In genomic region chr16:97817414-97817813, GRCm38 (mm10) we compare ENCODE assay signal across 26 mouse cellular contexts. TPM values are rescaled to one million over a fixed set of nuclear protein-coding genes. Genes with fewer than 3 reads are reported as not detected.
DNase-seq lines count a peak whose midpoint lies in the region; ATAC-seq and TF ChIP-seq lines count a peak whose summit lies in the region.
"Had no signal": no experiment of that assay in that cellular context is flagged by ENCODE, and none has a peak within 500 bp of the region (broad histone marks: within the 10 kb centered on the region; RNA-seq: fewer than 3 reads in every experiment).

No protein-coding gene starts in this region.

- peak overlapping the region; percentile 47; the same call in 1 of the 2 replicates for H3K27ac ChIP-seq in intestine, postnatal 0 days (ENCODE audit: low read depth, low read length)
- no peak overlapping the region for H3K27ac ChIP-seq in intestine, embryonic 15.5 days
- no peak overlapping the region for H3K27ac ChIP-seq in CH12.LX (ENCODE audit: insufficient read depth, low read depth)
- H3K27ac ChIP-seq: embryonic facial prominence, embryonic 13.5 days; embryonic facial prominence, embryonic 15.5 days; forebrain, embryonic 10.5 days; forebrain, embryonic 12.5 days had no signal

- peak; percentile 11 for DNase-seq in CH12.LX (ENCODE audit: extremely low read depth)
- DNase-seq in large intestine, adult 2 months (ENCODE audit: low read depth, low spot score): peak; percentile 62
- no peak for DNase-seq in lung, postnatal 4 days
- DNase-seq: adrenal gland, adult 8-10 months; adrenal gland, postnatal 14 days; adrenal gland, postnatal 36 days; B cell, adult 2 months; cerebellum, adult 11-12 months; cerebellum, adult 2 months; cerebellum, adult 9-10 months; cerebellum, postnatal 10 days; cerebellum, postnatal 36 days; embryo, embryonic 11 days had no signal

- H3K9ac ChIP-seq in intestine, postnatal 0 days (ENCODE audit: low read depth, low read length): no peak overlapping the region
- H3K9ac ChIP-seq in intestine, embryonic 15.5 days: no peak overlapping the region
- no peak overlapping the region for H3K9ac ChIP-seq in CH12.LX (ENCODE audit: insufficient read depth, low read depth)
- H3K9ac ChIP-seq: embryonic facial prominence, embryonic 13.5 days; embryonic facial prominence, embryonic 15.5 days; forebrain, embryonic 12.5 days had no signal

- no peak for TF ChIP-seq CTCF in intestine, postnatal 0 days (IDR thresholded peaks at IDR 0.05; ENCODE audit: low read depth)
- TF ChIP-seq CTCF in CH12.LX (conservative IDR thresholded peaks at IDR 0.05 in 1 of 2, IDR thresholded peaks at IDR 0.05 in 1 of 2; ENCODE audit: low read depth in 2 of 2, low read length in 2 of 2): no peak

- dilution Hi-C loops in CH12.LX (cut with MboI; ENCODE audit: extremely low pct_ligation_motif_present, extremely low pct_unique_long_range_greater_than_20kb, low sequenced_read_pairs): no loop called here

- no peaks in the 10 kb centered on the region for H3K79me2 ChIP-seq in CH12.LX (replicated peaks; ENCODE audit: control insufficient read depth, extremely low read depth, insufficient read depth, poor library complexity, severe bottlenecking)

- TF ChIP-seq EP300 in CH12.LX (IDR thresholded peaks at IDR 0.05; ENCODE audit: low read length): no peak

- H3K4me2 ChIP-seq in intestine, postnatal 0 days (replicated peaks; ENCODE audit: low read depth): no peak overlapping the region
- no peak overlapping the region for H3K4me2 ChIP-seq in intestine, embryonic 15.5 days (replicated peaks)
- H3K4me2 ChIP-seq in CH12.LX (ENCODE audit: insufficient read depth, low read depth, poor library complexity, severe bottlenecking): no peak overlapping the region
- H3K4me2 ChIP-seq: embryonic facial prominence, embryonic 13.5 days; embryonic facial prominence, embryonic 15.5 days; forebrain, embryonic 12.5 days had no signal

- TF ChIP-seq RAD21 in CH12.LX (IDR thresholded peaks at IDR 0.05; ENCODE audit: low read depth, low read length): no peak

- ATAC-seq in intestine, postnatal 0 days: no peak
- no peak for ATAC-seq in intestine, embryonic 15.5 days
- ATAC-seq: activated CD4-positive, CD25-positive, alpha-beta regulatory T cell, adult 4 months; CD4-positive, CD25-positive, alpha-beta regulatory T cell, adult 4 months; forebrain, embryonic 14.5 days; forebrain, embryonic 16.5 days had no signal

- no peaks in the 10 kb centered on the region for H3K4me1 ChIP-seq in intestine, postnatal 0 days (replicated peaks; ENCODE audit: control insufficient read depth, insufficient read depth, low read length)
- no peaks in the 10 kb centered on the region for H3K4me1 ChIP-seq in intestine, embryonic 15.5 days (replicated peaks)
- H3K4me1 ChIP-seq in CH12.LX (ENCODE audit: control insufficient read depth in 1 of 2, insufficient read depth in 2 of 2): peaks cover 6 to 40% of the 10 kb centered on the region in 2 experiments
- H3K4me1 ChIP-seq: embryonic facial prominence, embryonic 13.5 days; embryonic facial prominence, embryonic 15.5 days; forebrain, embryonic 10.5 days; forebrain, embryonic 12.5 days had no signal

- no peaks in the 10 kb centered on the region for H3K27me3 ChIP-seq in intestine, postnatal 0 days (replicated peaks; ENCODE audit: control insufficient read depth, insufficient read depth, low read length)
- no peaks in the 10 kb centered on the region for H3K27me3 ChIP-seq in intestine, embryonic 15.5 days (replicated peaks)
- H3K27me3 ChIP-seq in CH12.LX (replicated peaks): no peaks in the 10 kb centered on the region
- H3K27me3 ChIP-seq: embryonic facial prominence, embryonic 13.5 days; embryonic facial prominence, embryonic 15.5 days; forebrain, embryonic 12.5 days had no signal

- 68% methylated on average over 1 of the region's 1 CpGs for WGBS in intestine, postnatal 0 days
- 83% methylated on average over 1 of the region's 1 CpGs for WGBS in intestine, embryonic 15.5 days
- 27% methylated on average over 1 of the region's 1 CpGs for WGBS in large intestine, adult 2 months

- in situ Hi-C loops in CH12.LX (cut with MboI; ENCODE audit: low pct_ligation_motif_present, low pct_unique_long_range_greater_than_20kb, low sequenced_read_pairs): no loop called here

- no peaks in the 10 kb centered on the region for H3K9me3 ChIP-seq in intestine, postnatal 0 days (ENCODE audit: control insufficient read depth)
- no peaks in the 10 kb centered on the region for H3K9me3 ChIP-seq in intestine, embryonic 15.5 days
- H3K9me3 ChIP-seq in CH12.LX (replicated peaks; ENCODE audit: low read length): no peaks in the 10 kb centered on the region
- H3K9me3 ChIP-seq: embryonic facial prominence, embryonic 13.5 days; embryonic facial prominence, embryonic 15.5 days; forebrain, embryonic 10.5 days; forebrain, embryonic 12.5 days had no signal

- no peak for TF ChIP-seq POLR2A in CH12.LX (IDR thresholded peaks at IDR 0.05; ENCODE audit: low read depth, low read length)

- H3K4me3 ChIP-seq in intestine, postnatal 0 days (ENCODE audit: low read depth, low read length): no peak overlapping the region
- H3K4me3 ChIP-seq in intestine, embryonic 15.5 days (replicated peaks): no peak overlapping the region
- no peak overlapping the region for H3K4me3 ChIP-seq in CH12.LX (replicated peaks in 1 of 3; ENCODE audit: low read depth in 2 of 3, low read length in 2 of 3, poor library complexity in 1 of 3)
- H3K4me3 ChIP-seq: embryonic facial prominence, embryonic 13.5 days; embryonic facial prominence, embryonic 15.5 days; erythroblast, embryonic 14.5 days; forebrain, embryonic 10.5 days; forebrain, embryonic 12.5 days had no signal

- peaks cover 80% of the 10 kb centered on the region for H3K36me3 ChIP-seq in intestine, postnatal 0 days (ENCODE audit: control insufficient read depth, insufficient read depth)
- H3K36me3 ChIP-seq in intestine, embryonic 15.5 days: peaks cover 42% of the 10 kb centered on the region
- peaks cover 53 to 92% of the 10 kb centered on the region in 2 experiments for H3K36me3 ChIP-seq in CH12.LX (replicated peaks in 1 of 2; ENCODE audit: control insufficient read depth in 1 of 2, insufficient read depth in 1 of 2, low read length in 1 of 2)

TF ChIP-seq in CH12.LX, 34 proteins besides CTCF, POLR2A, EP300 and RAD21:
- TF ChIP-seq USF2 (conservative IDR thresholded peaks at IDR 0.05; ENCODE audit: low read depth, low read length): no peak
- TF ChIP-seq NELFE (IDR thresholded peaks at IDR 0.05; ENCODE audit: low read depth, low read length): no peak
- TF ChIP-seq UBTF (IDR thresholded peaks at IDR 0.05; ENCODE audit: low read depth, low read length): no peak
- TF ChIP-seq ZKSCAN1 (IDR thresholded peaks at IDR 0.05; ENCODE audit: borderline replicate concordance, low read depth, low read length): no peak
- no peak for TF ChIP-seq MAFK (IDR thresholded peaks at IDR 0.05; ENCODE audit: insufficient replicate concordance, low read length)
- TF ChIP-seq USF1 (IDR thresholded peaks at IDR 0.05; ENCODE audit: low read depth, low read length): no peak
- TF ChIP-seq MAZ (IDR thresholded peaks at IDR 0.05; ENCODE audit: low read depth, low read length): no peak
- TF ChIP-seq MXI1 (IDR thresholded peaks at IDR 0.05; ENCODE audit: low read depth, low read length): no peak
- TF ChIP-seq KAT2A (IDR thresholded peaks at IDR 0.05; ENCODE audit: insufficient replicate concordance, low read length): no peak
- TF ChIP-seq PAX5 (IDR thresholded peaks at IDR 0.05; ENCODE audit: low read length): no peak
- no peak for TF ChIP-seq SIN3A (IDR thresholded peaks at IDR 0.05; ENCODE audit: low read length)
- no peak for TF ChIP-seq TBP (conservative IDR thresholded peaks at IDR 0.05; ENCODE audit: low read depth, low read length)
- no peak for TF ChIP-seq IRF4 (IDR thresholded peaks at IDR 0.05; ENCODE audit: low read depth, low read length)
- no peak for TF ChIP-seq MEF2A (IDR thresholded peaks at IDR 0.05; ENCODE audit: borderline replicate concordance, low read depth, low read length)
- no peak for TF ChIP-seq JUND (conservative IDR thresholded peaks at IDR 0.05; ENCODE audit: low read depth, low read length)
- TF ChIP-seq ELF1 (IDR thresholded peaks at IDR 0.05; ENCODE audit: low read depth, low read length): no peak
- no peak for TF ChIP-seq ZMIZ1 (IDR thresholded peaks at IDR 0.05; ENCODE audit: low read depth, low read length)
- no peak for TF ChIP-seq CHD1 (IDR thresholded peaks at IDR 0.05; ENCODE audit: low read depth, low read length)
- no peak for TF ChIP-seq NRF1 (IDR thresholded peaks at IDR 0.05; ENCODE audit: low read depth, low read length)
- TF ChIP-seq JUN (IDR thresholded peaks at IDR 0.05; ENCODE audit: insufficient read depth, low read depth, low read length): no peak

RNA-seq across cellular contexts. Expression of gene Prdm15, which starts 34.2 kb away (rescaled TPM):
- 1.3 and 2.4 TPM in 2 replicates for polyA plus RNA-seq in intestine, postnatal 0 days (2015; fragmentation: Nextera tagmentation; extraction: Ambion mirVana)
- 7.4 and 9.1 TPM in 2 replicates for polyA plus RNA-seq in intestine, embryonic 15.5 days (2015; fragmentation: Nextera tagmentation; extraction: Ambion mirVana)
- 7.9 and 9.1 TPM in 2 replicates for total RNA-seq in CH12.LX (2012; rRNA removed)
- total RNA-seq in CH12.LX (2014; rRNA removed): 6.3 and 6.4 TPM in 2 replicates
- 6.8 and 7.3 TPM in 2 replicates for polyA plus RNA-seq in CH12.LX (2012; ENCODE audit: insufficient read length, low read depth)
- polyA plus RNA-seq in large intestine, adult 2 months (2012; rRNA removed): 5.1 and 10.8 TPM in 2 replicates

RNA-seq across cellular contexts. Expression of gene Ripk4, which starts 53.8 kb away (rescaled TPM):
- 11.9 and 12.9 TPM in 2 replicates for polyA plus RNA-seq in intestine, postnatal 0 days (2015; fragmentation: Nextera tagmentation; extraction: Ambion mirVana)
- 19.6 and 21.7 TPM in 2 replicates for polyA plus RNA-seq in intestine, embryonic 15.5 days (2015; fragmentation: Nextera tagmentation; extraction: Ambion mirVana)
- total RNA-seq in CH12.LX (2012; rRNA removed) (0.04 TPM in 1 of 2 replicates, not detected in the other), CH12.LX (2014; rRNA removed) (0.05 and 0.09 TPM in 2 replicates)
- polyA plus RNA-seq in CH12.LX (2012; ENCODE audit: insufficient read length, low read depth): not detected in 2 replicates
- 13.1 and 21.3 TPM in 2 replicates for polyA plus RNA-seq in large intestine, adult 2 months (2012; rRNA removed)
- total RNA-seq: common myeloid progenitor, adult 5-6 weeks; MEL had no signal
- polyA plus RNA-seq: erythroblast, embryonic 14.5 days had no signal

Comparison
In these comparisons a context has a peak if more than half of its experiments do, and no peak if none do; other contexts are left out.
1. DNase-seq: peak in CH12.LX (single experiment) and large intestine, adult 2 months (single experiment); none in lung, postnatal 4 days (0 of 2).
2. RNA of gene Ripk4, which starts 53.8 kb away (polyA plus RNA-seq): 19.6 to 21.7 TPM in intestine, embryonic 15.5 days, 13.1 to 21.3 TPM in large intestine, adult 2 months and 11.9 to 12.9 TPM in intestine, postnatal 0 days; not detected in CH12.LX; every median in the first group is over 10 times any median in the second.